Mouse (Mus musculus) left cerebral cortex, adult 18-20 months (tissue): ENCODE measurements around the gene Bsg. TPM values are rescaled to one million over a fixed set of nuclear protein-coding genes. Genes with fewer than 3 reads are reported as not detected.
A peak's percentile ranks its signal among the peaks of the same experiment; 100 is the strongest.
"Not testable (repeated sequence)": the region's sequence is repeated elsewhere in the genome, so short reads cannot be mapped to it uniquely, and the experiment has no call there.

Source experiments
- DNase-seq, 2 experiments: peaks; one replicate each; pipeline ENCODE4 v3.0.0; 2021 to 2022; ENCODE audit warnings: low spot score in 2 of 2, mixed read lengths in 1 of 2
- total RNA-seq, 2 experiments: library from RNA; stranded (reverse); gene quantifications; 2 replicates each; pipeline ENCODE4 v1.2.3; 2021

Gene Bsg
- total RNA-seq, 2 experiments from 2014 or later = 566 to 614 TPM

DNA sequence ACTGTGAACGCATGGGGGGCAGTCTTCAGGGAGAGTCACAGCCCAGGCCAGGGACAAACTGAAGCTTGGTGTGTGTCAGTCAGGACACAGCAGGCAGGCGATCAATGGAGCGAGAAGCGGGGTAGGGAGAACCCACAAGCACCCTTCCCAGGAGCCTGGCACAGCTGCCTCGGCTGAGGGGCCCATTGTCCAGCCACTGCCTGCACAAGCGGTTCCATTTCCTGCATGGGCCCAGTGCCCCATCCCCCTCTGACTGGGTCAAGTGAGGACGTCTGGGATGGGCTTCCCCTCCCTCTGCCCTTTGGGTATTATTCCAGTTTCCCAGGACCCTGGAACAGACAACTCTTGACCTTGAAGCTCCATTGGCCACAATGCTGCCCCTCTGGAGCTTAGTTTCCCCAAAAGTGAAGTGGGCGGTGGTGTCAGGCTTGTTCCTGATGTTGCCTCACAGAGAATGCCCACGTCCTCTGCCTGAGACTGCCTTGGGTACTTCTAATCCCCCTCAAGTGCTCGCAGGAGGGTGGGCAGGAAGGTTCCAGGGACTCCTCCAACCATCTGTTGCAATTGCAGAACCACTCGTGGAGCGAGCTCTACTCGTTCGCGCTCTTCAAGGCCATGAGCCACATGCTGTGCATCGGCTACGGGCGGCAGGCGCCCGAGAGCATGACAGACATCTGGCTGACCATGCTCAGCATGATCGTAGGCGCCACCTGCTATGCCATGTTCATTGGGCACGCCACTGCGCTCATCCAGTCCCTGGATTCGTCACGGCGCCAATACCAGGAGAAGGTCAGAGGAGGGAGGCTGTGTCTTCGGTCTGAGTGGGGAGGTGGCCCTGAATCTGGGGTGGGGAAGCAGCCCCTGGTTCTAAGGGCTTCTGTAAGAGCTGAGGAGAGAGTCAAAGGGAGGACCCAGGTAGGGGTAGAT, 24.3 kb downstream of the Bsg start:
- peak; percentile 56 to 71 for DNase-seq

DNA sequence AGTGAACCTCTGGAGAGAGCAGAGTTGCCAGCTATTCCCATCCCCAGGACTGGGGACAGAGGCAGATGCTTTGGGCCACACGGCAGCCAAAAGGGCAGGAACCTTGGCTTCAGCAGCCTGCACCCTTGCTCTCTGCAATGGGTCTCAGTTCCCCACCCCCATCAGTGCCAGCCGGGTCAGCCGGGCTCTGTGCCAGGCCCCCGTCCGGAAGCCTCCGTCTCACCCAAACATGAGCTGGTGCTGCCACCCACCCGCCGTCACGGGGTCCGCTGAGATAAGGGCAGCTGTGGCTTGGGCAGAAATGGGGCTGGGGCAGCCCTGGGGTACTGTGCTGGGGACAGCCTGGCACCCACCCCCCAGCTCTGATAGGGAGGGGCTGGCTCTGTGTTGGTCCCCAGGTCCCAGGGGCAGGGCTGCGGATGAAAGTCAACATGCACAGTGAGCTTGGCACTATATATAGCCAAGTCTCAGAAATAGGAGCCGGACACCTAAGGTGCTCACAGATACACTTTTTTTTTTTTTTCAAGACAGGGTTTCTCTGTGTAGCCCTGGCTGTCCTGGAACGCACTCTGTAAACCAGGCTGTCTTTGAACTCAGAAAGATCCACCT, 25.2 kb downstream of the Bsg start:
- peak; percentile 61 for DNase-seq

DNA sequence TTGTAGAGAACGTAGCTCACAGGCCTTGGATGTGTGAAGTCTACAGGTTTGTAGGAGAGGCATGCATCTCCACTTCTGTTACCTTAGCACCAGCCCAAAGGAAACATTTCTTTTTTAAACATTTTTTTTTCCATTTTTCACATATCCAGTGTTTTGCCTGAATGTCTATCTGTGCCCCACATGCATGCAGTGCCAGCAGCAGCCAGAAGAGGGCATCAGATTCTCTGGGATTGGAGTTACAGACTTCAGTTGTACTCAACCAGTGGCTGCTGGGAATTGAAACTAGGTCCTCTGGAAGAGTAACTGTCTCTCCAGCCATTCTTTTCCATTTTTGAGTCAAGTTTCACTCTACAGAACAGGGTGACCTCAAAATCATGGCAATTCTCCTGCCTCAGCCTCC, 28.2 kb downstream of the Bsg start:
- peak in 1 of 2 experiments; percentile 59 for DNase-seq

DNA sequence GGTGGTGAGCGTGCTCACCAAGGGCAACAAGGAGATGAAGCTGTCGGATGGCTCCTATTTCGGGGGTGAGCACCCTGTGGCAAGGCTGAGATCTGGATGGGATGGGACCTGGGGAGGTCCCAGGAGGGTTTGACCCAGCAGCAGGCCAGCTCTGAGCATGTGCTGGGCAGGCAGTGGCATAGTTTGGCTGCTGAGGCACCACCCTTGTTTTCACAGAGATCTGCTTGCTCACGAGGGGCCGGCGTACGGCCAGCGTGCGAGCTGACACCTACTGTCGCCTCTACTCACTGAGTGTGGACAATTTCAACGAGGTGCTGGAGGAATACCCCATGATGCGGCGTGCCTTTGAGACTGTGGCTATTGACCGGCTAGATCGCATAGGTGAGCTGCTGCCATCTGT, 29.6 kb downstream of the Bsg start:
- no peak for DNase-seq

DNA sequence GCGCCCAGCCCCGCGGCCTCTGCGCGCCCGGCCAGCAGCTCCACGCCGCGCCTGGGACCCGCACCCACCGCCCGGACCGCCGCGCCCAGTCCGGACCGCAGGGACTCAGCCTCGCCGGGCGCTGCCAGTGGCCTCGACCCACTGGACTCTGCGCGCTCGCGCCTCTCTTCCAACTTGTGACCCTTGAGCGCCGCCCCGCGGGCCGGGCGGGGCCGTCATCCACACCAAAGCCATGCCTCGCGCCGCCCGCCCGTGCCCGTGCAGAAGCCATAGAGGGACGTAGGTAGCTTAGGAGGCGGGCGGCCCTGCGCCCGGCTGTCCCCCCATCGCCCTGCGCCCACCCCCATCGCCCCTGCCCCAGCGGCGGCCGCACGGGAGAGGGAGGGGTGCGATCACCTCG, 31.1 kb downstream of the Bsg start:
- no peak for DNase-seq

DNA sequence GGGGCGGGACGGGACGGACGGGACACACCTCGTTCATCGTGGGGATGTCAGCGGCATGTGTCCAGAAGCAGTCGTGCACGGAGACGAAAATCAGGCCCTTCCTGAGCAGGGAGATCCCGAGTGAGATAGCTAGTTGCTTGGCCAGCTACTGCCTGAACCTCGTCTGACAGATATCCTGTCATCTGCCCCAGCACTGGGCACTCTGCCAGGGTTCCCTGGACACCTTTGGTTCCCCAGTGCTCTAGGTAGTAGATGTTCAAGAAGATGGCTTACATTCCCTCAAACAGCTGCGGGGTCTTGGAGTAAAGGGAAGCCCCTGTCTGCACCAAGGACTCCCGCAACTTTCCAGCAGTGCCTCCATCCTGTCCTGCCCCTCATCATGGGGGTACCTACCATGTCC, 32.4 kb downstream of the Bsg start:
- no peak for DNase-seq

DNA sequence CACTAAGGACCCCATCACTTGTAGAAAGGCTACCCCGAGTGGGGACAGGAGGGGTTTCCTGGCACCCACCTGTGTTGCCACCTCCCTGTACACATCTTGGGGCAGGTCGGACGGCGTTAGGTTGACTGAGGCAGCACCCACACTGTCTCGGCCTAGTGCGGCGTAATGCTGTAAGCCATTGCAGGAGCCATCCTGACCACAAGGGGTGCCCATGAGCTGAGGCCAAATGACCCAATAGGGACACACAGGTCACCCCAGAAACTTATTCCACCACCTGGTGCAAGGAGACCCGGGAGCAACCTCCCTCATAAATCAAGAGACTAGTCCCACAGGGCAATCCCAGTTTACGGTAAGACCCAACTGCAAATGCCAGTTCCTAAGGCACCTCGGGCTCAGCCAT, 34.0 kb downstream of the Bsg start:
- no peak for DNase-seq

DNA sequence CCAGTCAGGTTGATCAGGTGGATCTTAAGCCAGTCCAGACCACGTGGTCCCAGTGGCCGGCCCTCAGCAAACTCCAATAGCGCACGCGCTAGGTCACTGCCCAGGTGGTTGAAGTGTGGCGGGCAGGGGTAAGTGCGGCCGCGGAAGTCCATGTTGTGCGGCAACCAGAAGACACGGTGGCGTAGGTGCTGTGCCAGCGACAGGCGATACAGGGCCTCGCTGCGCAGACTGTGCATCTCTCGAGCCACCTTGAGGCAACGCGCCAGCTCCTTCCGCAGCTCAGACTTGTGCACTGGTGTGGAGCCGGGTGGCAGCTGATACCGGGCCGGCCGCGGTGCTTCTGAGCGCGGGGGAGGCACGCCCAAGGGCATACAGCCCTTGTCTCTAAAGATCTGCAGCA, 34.9 kb downstream of the Bsg start:
- no peak for DNase-seq

DNA sequence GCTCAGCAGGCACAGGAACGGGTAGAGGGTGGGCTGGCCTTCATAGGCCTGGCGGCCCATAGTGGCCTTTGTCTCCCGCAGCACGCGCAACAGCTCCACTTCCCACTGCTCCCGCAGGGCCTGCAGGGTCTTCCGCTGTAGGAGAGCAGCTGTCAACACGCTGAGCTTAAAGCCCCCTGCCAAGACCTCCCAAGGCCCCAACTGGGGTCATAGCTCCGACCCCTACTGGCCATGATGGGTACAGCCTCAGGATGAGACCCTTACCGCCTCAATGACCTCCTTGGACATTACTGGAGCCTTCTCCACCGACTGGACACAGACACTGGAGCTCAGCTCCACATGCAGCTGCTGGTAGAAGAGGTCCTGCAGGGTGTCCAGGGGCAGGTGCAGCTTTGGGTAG, 36.6 kb downstream of the Bsg start:
- no peak for DNase-seq

DNA sequence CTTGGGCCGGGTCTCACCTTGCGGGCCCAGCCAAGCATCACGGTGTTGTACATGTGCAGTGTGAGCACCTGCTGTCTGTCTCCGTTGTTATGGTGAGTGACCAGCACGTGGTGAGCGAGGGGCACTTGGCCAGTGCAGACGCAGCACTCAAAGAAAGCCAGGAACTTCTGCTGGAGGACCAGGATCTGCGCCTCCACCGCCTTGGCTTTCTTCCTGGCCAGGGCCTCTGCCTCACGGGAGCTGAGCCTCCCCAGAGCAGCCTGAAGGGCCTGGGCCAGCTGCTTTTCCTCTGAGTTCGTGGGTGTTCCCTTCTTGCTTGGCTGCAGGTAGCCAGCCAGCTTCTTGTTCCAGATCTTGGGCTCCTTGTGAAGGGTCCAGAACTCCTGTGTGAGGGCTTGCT, 38.9 kb downstream of the Bsg start:
- DNase-seq = no peak

DNA sequence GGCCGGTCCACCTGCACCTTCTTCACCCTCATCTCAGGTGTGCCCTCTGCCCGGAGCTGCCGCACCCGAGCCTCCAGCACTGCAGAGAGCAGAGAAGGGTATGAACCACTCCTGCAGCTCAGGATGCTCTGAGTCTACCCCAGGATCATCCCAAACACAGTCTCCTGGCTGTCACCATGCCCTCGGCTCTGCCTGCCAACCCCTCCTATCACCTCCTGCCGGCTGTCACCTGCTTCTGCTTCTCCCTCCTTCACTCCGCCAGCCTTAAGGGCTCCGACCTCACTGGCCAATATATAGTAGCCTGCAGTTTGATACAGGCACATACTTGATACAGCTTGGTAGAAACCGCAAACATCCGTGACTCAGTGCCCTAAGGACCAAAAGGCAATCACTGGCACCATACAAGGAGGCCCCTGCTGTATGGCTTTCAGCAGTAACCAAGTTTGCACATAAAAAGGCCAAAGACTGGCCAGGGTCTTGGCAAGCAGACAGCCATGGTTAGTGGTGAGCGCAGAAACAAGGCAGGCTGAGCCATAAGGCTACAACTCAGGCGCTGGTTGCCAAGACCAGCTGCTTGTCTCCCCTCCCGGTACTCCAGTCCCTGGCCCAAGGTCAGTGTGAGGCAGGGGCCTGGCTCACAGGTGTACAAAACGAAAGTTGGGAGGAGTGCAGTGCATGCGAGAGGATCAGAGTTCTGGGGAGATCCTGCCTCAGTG, 39.5 kb downstream of the Bsg start:
- DNase-seq = no peak

DNA sequence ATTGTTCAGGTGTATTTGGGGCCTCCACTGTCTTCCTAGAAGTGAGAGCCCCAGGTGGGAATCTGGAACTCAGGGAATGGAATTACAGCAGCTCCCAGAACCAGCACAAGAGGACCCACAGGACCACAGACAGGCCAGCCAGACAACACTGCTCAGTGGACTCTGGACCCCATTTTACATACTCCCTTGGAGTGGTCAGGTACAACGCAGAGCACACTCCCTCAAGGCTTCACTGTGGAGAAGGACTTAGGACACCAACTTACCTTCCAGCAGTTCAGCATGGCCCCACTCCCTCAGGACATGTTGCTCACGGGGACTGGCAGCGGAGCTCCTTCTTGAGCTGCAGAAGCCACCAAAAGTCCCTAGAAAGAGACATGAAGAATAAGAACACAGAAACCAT, 41.1 kb downstream of the Bsg start:
- DNase-seq = no peak

DNA sequence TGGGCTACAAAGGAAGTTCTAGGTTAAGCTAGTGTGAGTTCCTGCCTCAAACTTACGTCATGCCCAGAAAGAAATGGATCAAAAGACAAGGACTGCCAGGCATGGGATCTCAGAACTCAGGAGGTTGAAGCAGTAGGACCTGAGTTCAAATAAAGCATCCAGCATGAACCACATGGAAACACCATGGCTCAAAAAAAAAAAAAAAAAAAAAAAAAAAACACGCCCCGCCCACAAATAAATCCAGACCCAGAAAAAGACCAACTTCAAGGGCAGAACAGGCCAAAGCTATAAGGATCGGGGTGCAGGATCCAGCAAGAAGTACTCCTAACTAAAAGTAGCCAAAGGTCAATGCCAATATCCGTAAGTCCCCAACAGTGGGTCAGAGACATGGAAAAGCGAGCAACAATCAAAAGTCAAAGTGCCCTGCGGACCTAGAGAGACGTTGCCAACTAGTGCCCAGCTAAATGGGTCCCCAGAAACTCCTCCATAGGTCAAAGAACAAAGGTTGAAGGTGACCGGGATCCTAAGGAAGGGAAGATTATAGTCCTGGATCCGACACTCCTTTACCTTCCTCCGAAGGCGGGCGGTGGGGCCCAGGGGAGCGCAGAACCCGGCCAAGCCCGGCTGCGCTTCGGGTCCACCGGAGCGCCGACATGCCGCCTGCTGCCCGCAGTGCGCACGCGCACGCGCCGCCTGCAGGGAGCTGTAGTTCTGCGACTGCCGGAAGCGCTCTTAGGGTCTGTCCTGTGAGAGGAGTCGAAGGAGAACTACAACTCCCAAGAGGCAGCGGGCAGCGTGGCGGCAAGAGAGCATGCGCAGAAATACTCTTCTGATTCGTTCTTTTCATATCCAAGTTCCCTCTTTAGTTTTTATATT, 41.8 kb downstream of the Bsg start, which contains the start of gene Polrmt:
Polrmt (minus strand) TSS at position 684 of the 876 bp plus-strand sequence.
- DNase-seq = peak; percentile 92 to 96

DNA sequence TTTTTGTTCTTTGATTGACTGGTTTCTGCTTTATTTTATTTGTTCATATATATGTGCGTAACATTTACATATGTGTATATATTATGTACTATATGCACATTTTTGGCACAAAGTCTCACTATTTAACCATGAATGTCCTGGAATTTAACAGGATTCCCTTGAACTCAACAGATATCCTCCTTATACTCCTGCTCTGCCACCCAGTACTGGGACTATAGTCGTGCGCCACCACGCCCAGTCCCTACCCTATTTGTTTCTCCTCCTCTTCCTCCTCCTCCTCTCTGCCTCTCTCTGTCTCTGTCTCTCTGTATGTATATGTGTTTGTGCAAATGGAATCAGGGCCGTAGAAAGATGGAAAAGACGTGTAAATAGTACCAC, 42.5 kb downstream of the Bsg start:
- no peak for DNase-seq

DNA sequence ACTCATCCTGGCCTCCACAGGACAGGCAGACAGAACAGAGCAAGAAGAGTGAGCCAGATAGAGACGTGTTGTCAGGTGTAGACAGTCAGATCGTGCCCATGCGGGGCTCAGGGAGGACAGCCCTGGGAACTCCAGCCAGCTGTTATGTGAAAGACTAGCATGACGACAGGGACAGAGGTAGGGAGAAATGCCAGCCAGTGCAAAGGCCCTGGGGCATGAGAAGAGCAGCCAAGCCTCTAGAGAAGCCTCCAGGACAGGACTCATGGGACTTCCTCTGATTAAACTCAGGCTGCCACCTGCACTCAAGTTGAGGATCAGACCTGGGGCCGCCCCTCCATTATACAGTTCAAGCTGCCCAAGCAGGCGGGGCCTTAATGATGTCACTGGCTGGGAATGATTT, 44.2 kb downstream of the Bsg start:
- no peak for DNase-seq

DNA sequence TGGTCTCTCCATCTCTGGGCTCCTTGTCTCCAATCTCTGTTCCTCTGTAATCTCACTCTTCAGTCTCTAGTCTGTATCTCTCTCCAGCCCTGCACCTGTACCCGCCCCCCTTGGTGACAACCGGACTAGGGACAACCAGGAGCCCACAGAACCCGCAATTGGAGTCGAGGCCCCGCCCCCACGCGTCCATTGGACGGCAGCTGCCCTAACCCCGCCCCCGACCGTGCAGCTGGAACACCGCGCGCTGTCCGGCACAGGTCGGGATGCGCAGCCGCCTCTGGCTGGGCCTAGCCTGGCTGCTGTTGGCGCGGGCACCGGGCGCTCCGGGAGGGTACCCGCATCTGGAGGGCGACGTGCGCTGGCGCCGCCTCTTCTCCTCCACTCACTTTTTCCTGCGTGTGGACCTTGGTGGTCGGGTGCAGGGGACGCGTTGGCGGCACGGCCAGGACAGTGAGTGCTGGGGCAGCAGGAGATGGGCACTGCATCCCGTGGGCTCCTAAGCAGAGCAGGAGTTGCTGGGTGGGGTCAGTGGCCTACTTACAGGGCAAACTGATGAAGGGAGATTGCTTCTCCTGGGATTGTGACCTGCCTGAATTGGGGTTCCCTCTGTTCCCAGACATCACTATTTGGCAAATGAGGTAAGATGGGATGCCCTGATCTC, 50.7 kb downstream of the Bsg start, which contains the start of gene Fgf22:
Fgf22 (plus strand) TSS at position 221 of the 661 bp plus-strand sequence.
- DNase-seq = peak; percentile 87

DNA sequence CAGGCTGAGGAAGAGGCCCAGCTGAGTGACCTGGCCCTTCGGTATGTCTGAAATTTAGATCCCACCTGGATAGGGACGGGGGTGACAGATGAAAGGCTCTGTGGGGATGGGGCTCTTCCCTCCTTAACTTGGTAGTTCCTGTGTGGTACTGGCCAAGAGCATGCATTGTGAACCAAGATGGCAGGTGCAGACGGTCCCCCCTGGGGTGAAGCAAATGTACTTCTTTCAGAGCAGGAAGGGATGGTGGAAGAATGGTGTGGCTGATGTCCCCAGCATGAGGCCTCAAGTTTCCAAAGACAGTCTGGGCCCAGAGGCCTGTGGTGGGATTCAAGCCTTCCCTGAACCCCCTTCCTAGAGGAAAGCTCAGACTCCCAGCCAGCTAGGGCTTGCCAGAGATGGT, 51.6 kb downstream of the Bsg start:
- no peak for DNase-seq

DNA sequence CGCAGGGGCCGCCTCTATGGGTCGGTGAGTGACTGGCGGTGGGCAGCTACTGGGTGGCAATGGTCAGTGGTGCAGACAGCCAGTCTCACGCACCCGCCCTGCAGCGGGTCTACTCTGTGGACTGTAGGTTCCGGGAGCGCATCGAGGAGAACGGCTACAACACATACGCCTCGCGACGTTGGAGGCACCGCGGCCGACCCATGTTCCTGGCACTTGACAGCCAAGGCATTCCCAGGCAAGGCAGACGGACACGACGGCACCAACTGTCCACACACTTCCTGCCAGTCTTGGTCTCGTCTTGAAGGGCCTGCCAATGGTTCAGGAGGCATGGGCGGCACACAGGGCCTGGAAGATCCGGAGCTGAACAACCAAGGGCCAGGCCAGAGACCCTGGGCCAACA, 52.4 kb downstream of the Bsg start:
- no peak for DNase-seq

DNA sequence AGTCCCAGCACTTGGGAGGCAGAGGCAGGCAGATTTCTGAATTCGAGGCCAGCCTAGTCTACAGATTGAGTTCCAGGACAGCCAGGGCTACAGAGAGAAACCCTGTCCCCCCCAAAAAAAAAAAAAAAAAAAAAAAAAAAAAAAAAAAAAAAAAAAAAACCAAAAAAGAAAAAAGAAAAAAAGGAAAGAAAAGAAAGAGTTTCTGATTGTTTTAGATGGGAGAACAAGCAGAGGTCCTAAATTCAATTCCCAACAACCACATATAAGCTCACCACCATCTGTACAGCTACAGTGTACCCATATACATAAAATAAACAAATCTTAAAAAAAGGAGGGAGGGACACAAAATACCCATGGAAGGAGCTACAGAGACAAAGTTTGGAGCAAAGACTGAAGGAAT, 55.4 kb downstream of the Bsg start:
- DNase-seq = not testable (repeated sequence)

DNA sequence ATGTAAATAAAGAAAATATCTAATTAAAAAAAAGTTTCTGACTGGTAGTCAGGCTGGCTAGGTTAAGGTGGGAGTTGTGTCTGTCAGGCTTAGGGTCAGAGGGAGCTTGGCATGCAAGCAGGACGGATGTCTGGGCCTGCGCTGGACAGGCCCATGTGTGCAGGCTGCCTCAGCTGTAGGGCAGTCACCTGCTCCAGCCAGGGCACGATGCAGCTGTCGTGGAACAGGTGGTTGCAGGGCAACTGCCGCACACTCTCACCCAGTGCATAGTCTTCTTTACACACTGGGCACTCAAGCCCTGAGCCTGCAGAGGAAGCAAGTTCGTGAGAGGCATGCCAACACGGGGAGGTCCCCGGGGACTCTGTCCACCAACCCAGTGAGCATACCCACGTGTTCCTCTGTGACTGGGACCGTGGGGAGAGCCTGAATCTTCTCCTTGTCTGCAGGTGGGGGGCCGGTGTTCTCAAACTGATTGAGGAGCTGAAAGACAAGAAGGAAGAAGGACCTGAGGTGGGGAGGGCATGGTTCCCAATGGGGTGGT, 56.4 kb downstream of the Bsg start:
- DNase-seq = no peak
